Mouse (Mus musculus) spleen, adult 12 weeks (tissue): ENCODE results near the gene Kdm4b.

ENCODE experiments used
- DNase-seq: peaks from one replicate; pipeline ENCODE4 v3.0.0; 2022; ENCODE audit warnings: low spot score

Kdm4b gene

DNA sequence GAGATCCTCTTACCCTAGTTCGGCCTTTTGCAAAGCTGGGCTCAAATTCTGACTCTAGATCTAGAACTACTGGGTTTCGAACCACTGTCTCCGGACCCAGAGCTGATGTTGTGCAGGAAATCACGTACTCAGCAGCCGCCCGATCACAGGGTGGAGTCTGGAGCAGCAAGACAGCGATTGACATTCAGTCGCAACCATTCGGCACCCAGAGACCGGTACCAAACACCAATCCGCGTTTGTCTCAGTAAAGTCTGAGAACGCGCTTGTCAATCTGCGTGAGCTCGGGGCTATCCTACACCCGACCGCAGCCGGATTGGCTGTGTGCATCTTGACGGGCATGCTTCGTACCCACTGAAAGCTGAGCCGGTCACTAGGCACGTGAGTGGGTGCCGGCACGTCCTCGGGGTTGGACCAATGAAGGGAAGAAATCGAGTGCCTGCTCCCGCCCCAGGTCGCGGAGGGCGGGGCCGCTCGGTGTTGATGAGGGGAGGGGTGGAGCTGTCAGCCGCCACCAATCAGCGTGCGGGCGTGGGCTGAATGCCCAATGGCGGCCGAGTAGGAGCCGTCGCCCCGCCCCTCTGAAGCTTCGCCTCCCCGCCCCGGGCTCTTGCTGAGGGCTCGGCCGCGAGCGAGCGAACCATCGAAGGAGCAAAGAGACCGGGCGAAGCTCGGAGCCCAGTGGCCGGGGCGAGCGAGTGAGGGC lies at the start of gene Kdm4b:
TSS of gene Kdm4b (plus strand) at position 613 of the 703 bp plus-strand sequence.
- peak; percentile 98 for DNase-seq

- DNase-seq: peak; percentile 73
Measured at GRCm38 (mm10) chr17:56276643-56277566, 49.0 kb upstream of the Kdm4b start, which contains the start of gene Ticam1. TSS of gene Ticam1 (minus strand) at chr17:56276786.

GRCm38 (mm10) chr17:56277567-56277893 lies 48.3 kb upstream of the Kdm4b start:
- DNase-seq: no peak

DNA sequence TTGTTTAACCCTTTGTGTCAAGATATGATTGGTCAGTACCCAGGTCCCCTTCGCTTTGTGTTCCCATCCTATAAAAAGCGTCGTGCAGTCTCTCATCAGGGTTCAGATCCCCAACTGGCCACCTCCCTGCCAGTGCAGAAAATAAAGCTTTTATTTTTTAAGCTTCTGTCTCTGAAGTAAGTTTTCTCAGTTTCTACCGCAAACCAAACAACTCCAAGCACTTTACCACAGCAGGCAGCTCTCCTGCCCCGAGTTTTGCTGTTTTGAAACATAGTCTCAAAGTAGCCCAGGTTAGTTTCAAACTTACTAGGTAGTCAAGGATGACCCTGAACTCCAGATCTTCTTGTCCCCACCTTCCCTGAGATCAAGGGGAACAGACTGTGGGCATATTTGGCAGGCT lies 47.5 kb upstream of the Kdm4b start:
- no peak for DNase-seq

DNA sequence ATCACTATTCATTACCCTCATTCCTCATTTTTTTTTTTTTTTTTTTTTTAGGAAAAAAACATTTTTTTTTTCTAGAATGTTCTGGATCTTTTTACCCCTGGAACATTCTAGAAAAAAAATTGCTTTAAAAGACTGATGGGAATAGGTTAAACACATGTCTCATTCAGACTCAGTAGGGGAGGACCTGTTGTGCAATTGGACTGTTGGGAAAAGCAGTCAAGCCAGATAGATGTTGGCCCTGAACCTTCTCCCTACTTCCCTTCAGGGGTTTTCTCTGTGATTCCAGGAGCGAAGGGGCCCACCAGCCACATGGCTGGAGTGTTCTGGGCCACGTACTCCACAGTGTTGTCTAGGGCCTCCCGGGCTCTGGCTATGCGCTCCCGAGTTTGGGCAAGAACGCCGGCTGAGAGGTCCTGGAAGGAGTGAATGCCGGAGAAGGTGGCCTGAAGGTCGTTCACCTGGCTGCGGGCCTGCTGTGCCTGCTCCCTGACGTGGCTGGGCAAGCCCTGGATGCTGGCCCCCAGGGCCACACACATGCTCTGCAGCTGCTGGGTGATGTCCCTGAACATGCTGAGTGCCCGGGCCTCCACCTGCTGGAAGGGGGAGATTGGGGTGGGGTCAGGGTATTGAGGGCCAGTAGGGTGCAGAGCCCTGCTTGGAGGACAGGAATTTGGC lies 46.2 kb upstream of the Kdm4b start:
- no peak for DNase-seq

- no peak for DNase-seq
Measured at GRCm38 (mm10) chr17:56281193-56281592, 44.7 kb upstream of the Kdm4b start.

DNA sequence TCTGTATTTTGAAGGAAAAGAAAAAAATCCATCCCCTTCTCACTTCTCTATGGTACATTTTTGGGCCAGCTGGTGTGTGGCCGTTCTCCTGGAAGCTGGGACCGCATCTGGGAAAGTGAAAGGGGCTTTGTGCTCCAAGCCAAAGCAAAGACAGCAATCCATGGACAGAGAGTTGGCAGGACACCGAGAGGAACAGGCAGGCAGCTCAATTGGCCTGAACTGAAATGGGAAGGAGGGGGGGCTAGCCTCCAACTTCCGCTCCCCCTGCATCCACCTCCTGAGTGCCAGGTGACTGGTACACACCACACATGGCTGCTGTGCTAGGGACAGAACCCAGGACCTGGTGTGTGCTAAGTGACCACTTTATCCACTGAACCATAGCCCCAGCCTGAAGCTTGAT lies 43.1 kb upstream of the Kdm4b start:
- no peak for DNase-seq

GRCm38 (mm10) chr17:56283316-56283715 lies 42.5 kb upstream of the Kdm4b start:
- DNase-seq: no peak

DNA sequence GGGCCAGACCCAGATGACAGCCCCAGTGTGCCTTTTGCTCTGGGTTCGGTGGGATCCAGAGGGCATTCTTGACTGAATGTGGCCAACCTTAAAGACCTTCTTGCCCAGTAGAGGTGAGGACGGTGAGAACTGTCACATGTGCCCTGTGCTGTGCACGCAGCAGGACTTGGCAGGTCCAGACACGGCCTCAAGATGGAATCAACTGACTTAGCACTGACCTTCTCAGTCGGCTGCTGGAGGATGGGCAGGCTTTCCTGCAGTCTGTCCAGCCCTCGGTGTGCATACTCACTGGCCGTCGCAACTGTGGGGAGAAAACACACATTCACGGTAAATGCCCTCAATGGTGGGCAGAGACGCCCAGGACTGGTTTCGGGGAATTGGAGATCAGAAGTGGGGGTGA lies 39.9 kb upstream of the Kdm4b start:
- no peak for DNase-seq

- DNase-seq: no peak
Measured at GRCm38 (mm10) chr17:56287830-56288229, 38.0 kb upstream of the Kdm4b start.

GRCm38 (mm10) chr17:56288866-56289265 lies 37.0 kb upstream of the Kdm4b start:
- no peak for DNase-seq

DNA sequence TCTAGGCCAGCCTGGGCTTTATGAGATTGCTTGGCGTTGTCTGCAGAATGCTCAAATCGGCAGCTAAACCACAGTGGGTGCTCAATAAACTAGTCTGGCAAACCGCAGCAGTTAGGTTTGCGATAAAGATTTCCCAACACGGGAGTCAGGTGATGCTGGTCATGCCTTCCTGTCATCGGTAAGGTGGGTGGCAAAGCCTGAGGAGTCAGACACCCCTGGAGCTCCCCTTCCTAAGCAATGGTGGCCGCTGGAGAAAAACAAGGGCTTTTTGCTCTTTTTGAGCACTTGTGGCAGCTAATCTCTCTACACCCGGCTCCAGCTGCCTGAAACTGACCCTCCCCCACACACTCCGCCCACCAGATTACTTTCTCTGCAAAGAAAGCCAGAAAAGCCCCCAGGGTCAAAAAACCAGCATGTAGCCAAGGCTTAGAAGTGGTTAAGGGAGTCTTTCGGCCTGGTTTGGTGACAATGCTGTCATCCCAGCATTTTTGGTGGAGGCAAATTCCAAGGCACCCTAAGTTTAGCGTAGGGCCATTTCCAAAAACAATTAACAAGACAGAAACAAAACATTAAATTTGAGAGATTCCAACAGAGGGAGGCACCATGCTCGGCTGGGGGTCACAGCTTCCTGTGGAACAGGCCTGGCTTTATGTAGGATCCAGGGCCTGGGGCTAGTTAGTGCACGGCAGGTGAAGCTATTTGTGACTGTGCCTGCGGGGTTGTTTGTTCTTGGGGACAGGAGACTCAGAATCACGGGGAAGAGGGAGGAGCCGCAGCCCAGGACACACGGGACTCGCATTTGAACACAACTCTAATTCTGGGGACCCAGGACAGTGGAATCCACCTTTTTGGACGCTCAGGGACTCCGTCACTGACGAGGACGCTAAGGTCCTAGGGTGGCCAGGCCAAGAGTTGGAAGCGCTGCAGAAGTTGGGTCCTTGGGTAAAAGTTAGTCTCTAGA lies 36.2 kb upstream of the Kdm4b start:
- peak; percentile 27 for DNase-seq

GRCm38 (mm10) chr17:56290388-56291170 lies 35.3 kb upstream of the Kdm4b start:
- DNase-seq: peak; percentile 82

GRCm38 (mm10) chr17:56291171-56291511 lies 34.7 kb upstream of the Kdm4b start:
- DNase-seq: peak; percentile 78

DNA sequence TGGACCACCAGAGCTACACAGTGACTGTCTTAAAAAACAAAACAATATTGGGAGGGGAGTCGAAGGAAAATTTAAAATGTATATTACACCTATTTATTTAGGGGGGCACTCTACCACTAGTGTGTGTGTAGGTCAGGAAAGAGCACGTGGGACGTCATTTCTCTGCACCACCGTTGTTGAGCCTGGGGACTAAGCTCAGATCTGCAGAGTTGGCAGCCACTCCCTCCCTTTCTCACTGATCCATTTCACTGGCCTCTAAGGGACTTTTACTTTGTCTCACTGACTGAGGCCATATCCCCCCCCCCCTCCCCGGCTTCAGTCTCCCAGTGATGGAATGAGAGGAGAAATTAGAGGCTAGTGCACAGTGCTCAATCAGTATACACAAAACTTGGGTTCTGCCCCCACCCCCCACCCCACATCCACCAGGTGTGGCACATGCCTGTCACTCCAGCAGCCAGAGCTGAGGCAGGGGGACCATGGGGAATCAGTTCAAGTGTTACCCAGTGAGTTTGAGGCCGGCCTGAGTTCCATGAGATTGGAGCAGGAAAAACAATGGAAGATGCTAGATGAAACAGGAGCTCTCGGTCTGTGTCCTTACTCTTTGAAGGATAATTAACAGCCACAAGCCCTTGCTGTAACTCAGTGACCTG lies 33.9 kb upstream of the Kdm4b start:
- DNase-seq: no peak

- no peak for DNase-seq
Measured at GRCm38 (mm10) chr17:56292531-56293222, 33.2 kb upstream of the Kdm4b start, which contains the start of gene Plin3. TSS of gene Plin3 (minus strand) at chr17:56292873.

- DNase-seq: no peak
Measured at GRCm38 (mm10) chr17:56293291-56293690, 32.6 kb upstream of the Kdm4b start.

GRCm38 (mm10) chr17:56294241-56294640 lies 31.6 kb upstream of the Kdm4b start:
- no peak for DNase-seq

- DNase-seq: no peak
Measured at GRCm38 (mm10) chr17:56296201-56296600, 29.7 kb upstream of the Kdm4b start.

- DNase-seq: no peak
Measured at GRCm38 (mm10) chr17:56298238-56298637, 27.6 kb upstream of the Kdm4b start.
